Mouse (Mus musculus): ENCODE measurements around the gene Fhit. TPM values are rescaled to one million over a fixed set of nuclear protein-coding genes. Genes with fewer than 3 reads are reported as not detected.

Gene Fhit
- polyA plus RNA-seq, 1 experiment from 2014 or later = 6.8 TPM

DNA sequence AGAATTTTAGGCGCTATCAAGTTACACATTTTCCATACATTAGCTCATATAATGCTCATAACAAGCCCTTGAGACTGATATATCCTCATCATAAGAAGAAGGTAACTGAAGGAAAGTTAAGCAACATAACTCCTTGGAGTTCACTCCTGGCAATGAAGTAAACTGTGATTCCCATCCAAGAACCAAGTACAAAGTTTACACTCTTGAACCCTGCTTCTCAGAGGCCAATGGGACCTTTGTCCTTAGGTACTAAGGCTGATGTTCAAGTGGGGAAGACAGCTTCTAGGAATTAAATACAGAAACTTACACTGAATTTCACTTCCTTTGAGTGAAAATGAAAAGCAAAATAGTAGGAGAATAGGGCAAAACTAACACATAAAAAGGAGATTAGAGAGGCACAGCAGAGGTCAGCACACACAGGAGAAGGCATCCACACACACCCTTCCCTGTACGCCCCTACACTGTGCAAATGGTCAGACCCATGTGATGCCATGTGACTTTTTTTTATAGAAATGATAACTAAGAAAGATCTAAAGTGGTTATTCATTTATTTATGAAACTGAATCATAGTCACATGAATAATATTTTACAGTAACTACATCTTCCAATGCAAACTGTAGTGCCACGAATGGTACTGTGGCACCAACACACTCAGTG, 752.4 kb downstream of the Fhit start:
- WGBS = 88% methylated on average over 3 of the region's 3 CpGs
- Histone ChIP-seq H3K36me3 (no peaks in the 10 kb centered on the region), H3K4me1 (no peaks in the 10 kb centered on the region), H3K4me2 (no peak overlapping the region), H3K4me3 (no peak overlapping the region), H3K9ac (no peak overlapping the region), H3K27me3 (no peaks in the 10 kb centered on the region), H3K27ac (no peak overlapping the region), H3K9me3 (no peaks in the 10 kb centered on the region)
- ATAC-seq (ENCODE audit: insufficient number of reproducible peaks, insufficient read depth, low FRiP score, low TSS enrichment, low read depth) = no peak

DNA sequence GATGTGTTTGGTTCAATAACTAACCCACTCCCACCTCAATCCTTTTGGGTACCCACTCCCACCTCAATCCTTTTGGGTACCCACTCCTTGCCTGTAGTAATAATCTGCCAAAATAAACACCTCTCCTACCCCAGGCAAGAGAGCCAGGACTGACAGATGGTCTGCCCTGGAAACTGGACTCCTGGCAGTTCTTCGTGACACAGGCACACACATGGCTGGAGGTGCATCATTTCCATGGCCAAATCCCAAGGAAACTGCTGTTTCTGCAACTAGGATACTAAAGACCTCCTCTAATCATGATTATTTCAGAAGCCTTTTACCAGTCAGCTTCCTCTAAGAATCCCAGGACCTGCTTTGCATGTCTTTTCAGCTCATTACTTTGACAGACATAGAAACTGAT, 756.5 kb downstream of the Fhit start:
- no peak for ATAC-seq (ENCODE audit: insufficient number of reproducible peaks, insufficient read depth, low FRiP score, low TSS enrichment, low read depth)
- Histone ChIP-seq H3K4me1 (no peaks in the 10 kb centered on the region), H3K9ac (no peak overlapping the region), H3K27me3 (no peaks in the 10 kb centered on the region), H3K4me3 (no peak overlapping the region), H3K27ac (no peak overlapping the region), H3K9me3 (no peaks in the 10 kb centered on the region), H3K36me3 (no peaks in the 10 kb centered on the region), H3K4me2 (no peak overlapping the region)
- 76% methylated on average over 1 of the region's 1 CpGs for WGBS

DNA sequence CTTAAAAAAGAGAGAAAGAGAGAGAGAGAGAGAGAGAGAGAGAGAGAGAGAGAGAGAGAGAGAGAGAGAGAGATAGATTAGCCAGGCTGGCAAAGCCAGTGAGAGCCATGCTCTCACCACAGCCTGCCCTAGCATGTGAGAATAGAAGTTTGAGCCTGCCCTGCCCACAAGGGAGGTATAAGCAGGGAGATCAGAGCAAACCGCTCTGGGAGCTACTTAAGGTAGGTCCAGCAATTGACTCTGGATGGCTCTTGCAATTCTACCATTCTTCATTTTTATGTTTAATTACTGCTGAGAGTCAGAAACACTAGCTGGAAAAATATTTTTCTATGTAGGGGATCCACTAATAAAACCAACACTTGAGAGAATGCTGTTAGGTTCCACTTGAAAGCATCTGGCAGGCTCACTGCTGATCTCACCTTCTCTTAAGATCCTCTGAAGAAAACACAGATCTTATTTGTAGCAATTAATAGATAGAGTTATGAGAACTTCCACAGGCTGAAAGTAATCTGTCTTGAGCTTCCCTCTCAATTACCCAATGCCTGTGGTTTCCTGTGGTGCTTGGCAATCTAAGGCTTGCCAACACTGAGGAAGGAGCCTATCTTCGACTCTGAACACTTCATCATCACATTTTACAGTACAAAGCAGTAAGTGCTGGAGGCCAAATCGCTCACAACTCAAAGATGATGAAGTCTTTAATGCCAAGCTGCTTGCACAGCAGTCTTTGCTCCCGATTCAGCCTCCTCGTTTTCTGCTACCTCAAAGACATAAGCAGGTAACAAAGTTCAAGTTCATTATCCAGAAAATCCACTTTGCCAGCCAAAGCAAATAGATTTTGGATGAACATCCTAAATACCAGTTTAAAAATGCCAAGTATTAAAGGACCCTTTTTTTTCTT, 793.8 kb downstream of the Fhit start:
- H3K4me2 ChIP-seq = no peak overlapping the region
- WGBS = 74% methylated on average over 5 of the region's 5 CpGs
- no peak overlapping the region for H3K9ac ChIP-seq
- no peak overlapping the region for H3K27ac ChIP-seq
- H3K4me3 ChIP-seq = no peak overlapping the region
- no peaks in the 10 kb centered on the region for H3K27me3 ChIP-seq
- ATAC-seq (ENCODE audit: insufficient number of reproducible peaks, insufficient read depth, low FRiP score, low TSS enrichment, low read depth) = no peak
- H3K9me3 ChIP-seq = no peaks in the 10 kb centered on the region
- no peaks in the 10 kb centered on the region for H3K4me1 ChIP-seq
- H3K36me3 ChIP-seq = no peaks in the 10 kb centered on the region

DNA sequence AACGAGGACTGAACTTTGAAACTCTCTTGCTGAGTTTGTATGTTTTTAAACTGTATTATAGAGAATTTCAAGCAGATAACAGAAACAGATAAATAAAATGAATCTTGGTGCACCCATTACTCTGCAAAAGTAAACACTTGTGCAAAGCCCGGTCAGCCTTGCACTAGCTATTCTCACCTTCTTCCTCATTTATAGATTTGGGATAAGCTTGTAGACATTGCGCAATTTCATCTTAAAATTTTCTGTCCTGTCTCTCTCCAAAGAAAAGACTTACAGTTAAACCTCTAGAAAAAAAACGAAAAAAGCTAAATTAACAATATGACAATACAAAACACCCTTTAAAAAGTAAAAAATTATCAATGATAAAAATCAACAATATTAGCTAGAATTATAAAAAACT, 795.0 kb downstream of the Fhit start:
- no peak for ATAC-seq (ENCODE audit: insufficient number of reproducible peaks, insufficient read depth, low FRiP score, low TSS enrichment, low read depth)
- H3K9me3 ChIP-seq = no peaks in the 10 kb centered on the region
- H3K4me2 ChIP-seq = no peak overlapping the region
- no peak overlapping the region for H3K27ac ChIP-seq
- H3K27me3 ChIP-seq = no peaks in the 10 kb centered on the region
- H3K4me1 ChIP-seq = no peaks in the 10 kb centered on the region
- H3K36me3 ChIP-seq = no peaks in the 10 kb centered on the region
- no peak overlapping the region for H3K4me3 ChIP-seq
- 87% methylated on average over 4 of the region's 4 CpGs for WGBS
- no peak overlapping the region for H3K9ac ChIP-seq

DNA sequence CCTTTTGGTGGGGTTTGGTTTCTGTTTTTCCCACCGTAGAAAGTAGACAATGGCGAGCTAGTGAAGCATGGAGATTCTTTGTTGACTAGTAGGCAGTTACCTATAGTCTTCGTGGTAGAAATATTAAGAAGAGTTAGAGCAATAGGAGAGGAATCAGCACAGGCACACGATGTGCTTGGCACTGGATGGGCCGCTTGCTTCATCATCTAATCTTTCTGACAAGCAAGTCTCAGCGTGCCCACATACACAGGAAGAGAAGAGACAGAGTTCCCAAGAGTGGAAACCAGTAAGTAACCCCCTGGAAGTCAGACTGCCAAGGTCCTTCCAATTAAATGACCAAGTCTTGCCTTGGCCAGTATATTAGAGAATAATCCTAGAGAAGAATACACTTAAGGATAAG, 797.6 kb downstream of the Fhit start:
- ATAC-seq (ENCODE audit: insufficient number of reproducible peaks, insufficient read depth, low FRiP score, low TSS enrichment, low read depth) = no peak
- 69% methylated on average over 6 of the region's 6 CpGs for WGBS

DNA sequence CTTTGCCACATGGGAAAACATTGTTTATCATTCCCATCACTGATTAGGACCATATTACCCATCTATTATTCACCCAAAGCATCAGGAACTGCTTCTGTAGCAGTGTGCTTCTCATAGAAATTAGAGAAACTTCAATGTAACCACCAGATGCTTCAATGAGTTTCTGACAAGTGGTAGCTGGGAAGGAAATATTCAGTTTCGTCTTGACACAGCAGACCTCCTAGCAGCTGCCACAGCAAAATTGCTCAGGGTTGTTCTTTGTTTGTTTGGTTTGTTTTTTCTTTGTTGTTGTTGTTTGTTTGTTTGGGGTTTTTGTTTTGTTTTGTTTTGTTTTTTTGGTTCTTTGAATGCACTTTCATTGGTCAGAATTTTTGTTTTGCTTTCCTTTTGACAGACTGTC, 798.5 kb downstream of the Fhit start:
- Histone ChIP-seq H3K9me3 (no peaks in the 10 kb centered on the region), H3K36me3 (no peaks in the 10 kb centered on the region), H3K4me2 (no peak overlapping the region), H3K4me3 (no peak overlapping the region), H3K27me3 (no peaks in the 10 kb centered on the region), H3K27ac (no peak overlapping the region), H3K4me1 (no peaks in the 10 kb centered on the region), H3K9ac (no peak overlapping the region)
- ATAC-seq (ENCODE audit: insufficient number of reproducible peaks, insufficient read depth, low FRiP score, low TSS enrichment, low read depth) = no peak
- 50% methylated on average over 1 of the region's 1 CpGs for WGBS

More for the DNA sequence above, 797.6 kb downstream of the Fhit start:
- no peak overlapping the region for H3K4me2 ChIP-seq
- no peak overlapping the region for H3K27ac ChIP-seq
- no peaks in the 10 kb centered on the region for H3K4me1 ChIP-seq
- H3K36me3 ChIP-seq = no peaks in the 10 kb centered on the region
- H3K9me3 ChIP-seq = no peaks in the 10 kb centered on the region
- H3K4me3 ChIP-seq = no peak overlapping the region
- no peaks in the 10 kb centered on the region for H3K27me3 ChIP-seq
- no peak overlapping the region for H3K9ac ChIP-seq

DNA sequence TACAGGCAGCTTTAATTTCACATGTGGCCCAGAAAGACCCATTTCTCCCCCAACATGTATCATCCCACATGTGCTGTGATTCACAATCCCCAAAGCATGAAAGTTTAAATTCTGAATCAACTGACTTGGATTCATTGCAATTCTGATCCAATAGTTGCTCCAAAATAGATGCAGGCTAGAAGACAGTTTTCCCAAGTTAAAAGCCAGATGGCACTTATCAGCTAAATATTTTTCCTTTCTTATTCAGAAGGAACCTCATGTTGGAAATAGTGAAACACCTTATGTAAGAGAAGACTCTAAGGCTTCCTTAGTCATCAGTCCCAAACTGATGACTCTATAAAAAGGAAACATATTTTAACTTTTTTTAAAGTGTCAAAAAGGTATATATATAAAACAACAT, 815.9 kb downstream of the Fhit start:
- Histone ChIP-seq H3K4me3 (no peak overlapping the region), H3K4me2 (no peak overlapping the region), H3K36me3 (no peaks in the 10 kb centered on the region), H3K4me1 (no peaks in the 10 kb centered on the region), H3K9ac (no peak overlapping the region), H3K27me3 (no peaks in the 10 kb centered on the region), H3K27ac (no peak overlapping the region), H3K9me3 (no peaks in the 10 kb centered on the region)
- ATAC-seq (ENCODE audit: insufficient number of reproducible peaks, insufficient read depth, low FRiP score, low TSS enrichment, low read depth) = no peak

DNA sequence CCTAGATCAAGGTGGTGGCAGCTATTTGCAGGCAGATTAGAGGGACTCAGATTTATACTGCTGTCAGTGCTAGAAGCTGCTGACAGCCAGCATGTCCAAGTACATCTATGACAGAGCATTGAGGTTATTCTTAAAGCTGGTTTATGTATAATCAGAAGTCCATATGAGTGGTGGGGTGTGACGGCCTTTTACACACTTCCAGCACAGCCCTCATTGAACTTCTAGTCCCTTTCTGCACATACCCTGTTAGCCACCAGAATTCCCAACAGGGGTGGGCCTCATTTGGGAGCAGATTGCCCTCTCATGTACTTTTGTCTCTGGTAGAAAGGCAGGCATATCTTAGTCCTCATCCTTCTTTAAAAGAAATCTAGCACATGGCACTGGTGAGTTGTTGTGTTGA, 817.8 kb downstream of the Fhit start:
- no peaks in the 10 kb centered on the region for H3K9me3 ChIP-seq
- H3K9ac ChIP-seq = no peak overlapping the region
- no peak overlapping the region for H3K4me3 ChIP-seq
- no peaks in the 10 kb centered on the region for H3K27me3 ChIP-seq
- no peak for ATAC-seq (ENCODE audit: insufficient number of reproducible peaks, insufficient read depth, low FRiP score, low TSS enrichment, low read depth)
- H3K36me3 ChIP-seq = no peaks in the 10 kb centered on the region
- no peaks in the 10 kb centered on the region for H3K4me1 ChIP-seq
- no peak overlapping the region for H3K27ac ChIP-seq
- H3K4me2 ChIP-seq = no peak overlapping the region
- WGBS = 92% methylated on average over 1 of the region's 1 CpGs

DNA sequence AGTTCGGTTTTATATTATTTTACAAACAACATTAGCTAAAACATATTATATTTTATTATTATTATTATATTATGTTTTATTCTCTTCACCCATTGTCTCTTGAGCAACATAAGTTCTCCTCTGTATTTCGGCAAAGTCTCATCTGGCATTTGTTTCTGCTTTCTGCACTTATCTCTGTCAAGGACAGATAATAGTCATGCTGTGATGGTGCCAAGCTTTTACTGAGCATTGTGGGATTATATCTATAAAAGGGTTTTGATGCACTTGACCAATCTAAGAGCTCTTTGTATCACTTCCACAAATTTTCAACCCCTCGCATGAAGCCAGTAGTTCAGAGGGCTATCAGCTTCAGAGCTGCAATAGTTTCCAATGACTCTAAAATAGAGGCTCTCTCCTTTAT, 845.1 kb downstream of the Fhit start:
- 91% methylated on average over 3 of the region's 3 CpGs for WGBS
- H3K27ac ChIP-seq = no peak overlapping the region
- H3K36me3 ChIP-seq = no peaks in the 10 kb centered on the region
- H3K27me3 ChIP-seq = no peaks in the 10 kb centered on the region
- H3K9ac ChIP-seq = no peak overlapping the region
- no peak overlapping the region for H3K4me3 ChIP-seq
- no peak overlapping the region for H3K4me2 ChIP-seq
- H3K9me3 ChIP-seq = no peaks in the 10 kb centered on the region
- no peak for ATAC-seq (ENCODE audit: insufficient number of reproducible peaks, insufficient read depth, low FRiP score, low TSS enrichment, low read depth)
- no peaks in the 10 kb centered on the region for H3K4me1 ChIP-seq

DNA sequence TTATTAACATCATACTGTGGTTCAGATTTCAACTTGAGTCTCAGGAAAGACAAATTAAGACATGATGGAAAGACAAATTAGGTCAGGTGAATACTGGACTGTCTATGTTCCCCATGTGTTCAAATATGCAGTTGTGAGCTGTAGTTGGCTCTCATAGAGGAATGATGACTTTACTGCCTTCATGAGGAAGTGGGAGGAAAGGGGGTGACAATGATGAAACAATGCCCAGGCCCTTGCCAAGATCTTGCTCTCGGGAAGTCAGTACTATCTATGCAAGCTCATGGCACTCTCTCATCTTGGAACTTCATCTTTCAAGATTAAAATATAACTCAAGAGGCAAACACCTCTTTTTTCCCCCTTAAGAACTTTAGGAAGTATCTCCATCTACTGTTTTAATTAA, 849.6 kb downstream of the Fhit start:
- Histone ChIP-seq H3K4me3 (no peak overlapping the region), H3K4me1 (no peaks in the 10 kb centered on the region), H3K27me3 (no peaks in the 10 kb centered on the region), H3K36me3 (no peaks in the 10 kb centered on the region), H3K9me3 (peaks cover 4% of the 10 kb centered on the region; the same call in 1 of the 2 replicates), H3K9ac (no peak overlapping the region), H3K4me2 (no peak overlapping the region), H3K27ac (no peak overlapping the region)
- ATAC-seq (ENCODE audit: insufficient number of reproducible peaks, insufficient read depth, low FRiP score, low TSS enrichment, low read depth) = no peak
- WGBS = 78% methylated on average over 1 of the region's 1 CpGs

DNA sequence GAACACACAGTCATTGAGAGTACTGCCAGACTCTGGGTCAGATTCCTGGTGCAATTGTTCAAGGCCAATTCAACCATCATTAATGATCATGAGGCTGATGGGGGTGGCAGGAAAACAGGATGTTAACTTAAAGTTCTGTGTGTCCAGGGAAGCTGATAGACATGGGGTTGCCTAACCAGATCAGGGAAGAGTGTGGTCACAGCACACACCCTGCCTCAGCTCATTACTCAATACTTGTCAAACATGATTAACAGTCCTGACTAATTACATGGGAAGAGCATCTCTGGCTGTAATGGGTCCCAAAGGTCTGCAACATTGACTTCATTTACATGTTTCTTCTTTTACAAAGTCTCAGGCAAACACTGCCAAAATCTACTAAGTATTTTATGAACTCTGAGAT, 856.5 kb downstream of the Fhit start:
- Histone ChIP-seq H3K9ac (no peak overlapping the region), H3K4me1 (no peaks in the 10 kb centered on the region), H3K4me3 (no peak overlapping the region), H3K36me3 (no peaks in the 10 kb centered on the region), H3K27me3 (no peaks in the 10 kb centered on the region), H3K9me3 (no peaks in the 10 kb centered on the region), H3K27ac (no peak overlapping the region), H3K4me2 (no peak overlapping the region)
- ATAC-seq (ENCODE audit: insufficient number of reproducible peaks, insufficient read depth, low FRiP score, low TSS enrichment, low read depth) = no peak

DNA sequence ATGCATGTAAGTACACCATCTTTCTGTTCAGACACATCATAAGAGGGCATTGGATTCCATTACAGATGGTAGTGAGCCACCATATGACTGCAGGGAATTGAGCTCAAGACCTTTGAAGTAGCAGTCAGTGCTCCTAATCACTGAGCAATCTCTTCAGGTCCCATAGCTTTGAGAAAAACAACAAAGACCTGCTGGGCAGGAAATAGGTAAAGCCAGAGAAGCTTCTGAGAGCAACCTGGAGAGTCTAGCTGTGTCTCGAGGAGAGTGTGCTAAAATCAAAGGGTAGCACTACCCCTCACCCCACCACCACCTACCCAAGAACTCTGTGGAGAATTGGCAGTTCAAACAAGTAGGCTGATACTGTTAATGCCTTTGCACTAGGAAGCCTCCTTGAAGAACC, 860.3 kb downstream of the Fhit start:
- no peak for ATAC-seq (ENCODE audit: insufficient number of reproducible peaks, insufficient read depth, low FRiP score, low TSS enrichment, low read depth)
- no peaks in the 10 kb centered on the region for H3K9me3 ChIP-seq
- H3K4me1 ChIP-seq = no peaks in the 10 kb centered on the region
- no peaks in the 10 kb centered on the region for H3K36me3 ChIP-seq
- 24% methylated on average over 1 of the region's 1 CpGs for WGBS
- H3K9ac ChIP-seq = no peak overlapping the region
- H3K27me3 ChIP-seq = no peaks in the 10 kb centered on the region
- H3K4me3 ChIP-seq = no peak overlapping the region
- H3K27ac ChIP-seq = no peak overlapping the region
- no peak overlapping the region for H3K4me2 ChIP-seq

Measured in embryonic facial prominence, embryonic 13.5 days (tissue).